Mouse (Mus musculus) small intestine, adult 2 months (tissue): ENCODE results near the gene Shkbp1.

Source experiments
- CTCF ChIP-seq: fragments of 200-500 bp; IDR thresholded peaks from 2 replicates; pipeline ENCODE4 v1.5.1; 2012; ENCODE audit warnings: low read depth, mild to moderate bottlenecking, control low read depth, inconsistent platforms, low read length, moderate library complexity, mixed read lengths; ENCODE audit not compliant: insufficient replicate concordance, insufficient read length; ENCODE audit errors: extremely low read depth
- POLR2A ChIP-seq: fragments of 200-500 bp; IDR thresholded peaks from 2 replicates; pipeline ENCODE4 v1.6.1; 2012; ENCODE audit warnings: low read depth, mild to moderate bottlenecking, control low read depth, inconsistent platforms, low read length, moderate library complexity

GRCm38 (mm10) chr7:27300351-27300750, 55.5 kb downstream of the Shkbp1 start:
- TF ChIP-seq CTCF (no peak), POLR2A (no peak)
